Mouse (Mus musculus) skeletal muscle tissue, adult 2 months (tissue): ENCODE results near the gene Rab35.
A peak's percentile ranks its signal among the peaks of the same experiment; 100 is the strongest.

ENCODE experiments used
- DNase-seq: peaks from one replicate; pipeline ENCODE4 v3.0.0-alpha.2; 2012; ENCODE audit warnings: low read depth, low spot score

Rab35 gene

DNA sequence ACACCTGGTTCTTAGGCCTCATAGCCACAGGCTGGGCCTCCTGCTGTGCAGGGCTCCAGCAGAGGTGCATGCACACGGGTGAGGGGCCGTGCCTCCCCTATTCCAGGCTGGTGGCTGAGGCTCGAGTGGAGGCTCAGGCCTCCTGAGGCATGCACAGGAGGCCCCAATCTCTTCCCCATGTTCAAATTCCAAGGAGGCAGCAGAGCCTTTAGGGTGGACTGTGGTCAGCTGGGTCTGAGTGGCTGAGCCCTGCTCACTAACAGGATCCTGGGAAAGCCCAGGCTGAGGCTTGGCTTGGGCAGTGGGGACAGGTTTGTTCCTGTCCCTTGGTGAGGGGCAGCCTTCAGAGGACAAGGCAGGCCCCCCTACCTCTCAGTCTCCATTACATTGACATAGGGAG, 17.2 kb downstream of the Rab35 start:
- no peak for DNase-seq

DNA sequence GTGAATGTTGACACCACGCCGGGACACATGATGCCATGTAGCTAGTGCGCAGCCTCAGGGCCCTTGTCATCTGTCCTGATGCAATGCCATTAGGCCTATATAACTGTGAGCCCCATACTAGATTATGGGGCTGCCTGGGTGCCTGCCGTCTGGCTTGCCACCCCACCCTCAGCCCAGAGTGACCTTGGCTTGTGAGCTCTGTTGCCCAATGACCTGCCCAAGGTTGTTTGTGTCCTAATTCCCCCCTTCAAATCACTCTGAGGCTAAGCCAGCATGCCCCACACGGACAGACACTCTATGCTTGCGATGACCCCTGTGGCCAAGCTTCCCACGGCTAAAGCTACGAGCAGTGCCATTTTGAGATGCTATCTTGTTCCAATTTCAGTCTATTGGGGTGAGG, 18.0 kb downstream of the Rab35 start:
- DNase-seq = no peak

DNA sequence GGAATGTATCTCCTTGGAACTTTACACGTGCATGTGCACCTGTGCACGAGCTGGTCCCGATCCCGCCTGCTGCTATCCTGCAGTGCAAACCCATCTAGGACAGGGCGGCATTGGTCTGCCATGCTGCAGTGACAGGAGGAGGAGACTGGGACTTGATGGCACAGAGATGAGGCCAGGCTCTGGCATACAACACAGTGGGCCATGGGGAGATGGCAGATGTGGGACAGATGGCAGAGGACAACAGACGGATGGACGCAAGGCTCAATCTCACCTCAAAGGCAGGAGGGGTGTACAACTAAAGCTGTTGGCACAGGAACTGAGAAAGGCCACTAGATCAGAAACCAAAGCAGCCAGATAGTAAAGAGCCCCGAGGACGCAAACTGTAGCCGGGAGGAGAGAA, 19.2 kb downstream of the Rab35 start:
- DNase-seq = no peak

DNA sequence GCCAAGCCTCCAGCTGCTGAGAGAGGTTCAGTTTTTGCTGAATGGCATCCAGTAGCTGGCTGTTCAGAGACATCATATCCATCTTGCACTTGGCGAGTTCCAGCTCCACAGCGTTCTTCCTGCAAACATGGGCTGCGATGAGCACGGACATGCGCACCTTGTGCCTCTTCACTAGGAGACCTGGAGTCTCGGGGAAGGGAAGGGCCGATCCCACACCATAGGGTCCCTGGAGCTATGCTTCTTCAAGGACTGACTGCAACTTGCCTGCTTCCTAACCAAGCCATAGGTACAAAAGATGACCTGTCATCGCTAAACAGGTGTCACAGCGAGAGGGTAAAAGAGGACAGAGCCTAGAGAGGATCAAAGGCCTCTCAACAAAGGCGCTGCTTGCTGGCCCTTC, 20.1 kb downstream of the Rab35 start:
- DNase-seq = no peak

DNA sequence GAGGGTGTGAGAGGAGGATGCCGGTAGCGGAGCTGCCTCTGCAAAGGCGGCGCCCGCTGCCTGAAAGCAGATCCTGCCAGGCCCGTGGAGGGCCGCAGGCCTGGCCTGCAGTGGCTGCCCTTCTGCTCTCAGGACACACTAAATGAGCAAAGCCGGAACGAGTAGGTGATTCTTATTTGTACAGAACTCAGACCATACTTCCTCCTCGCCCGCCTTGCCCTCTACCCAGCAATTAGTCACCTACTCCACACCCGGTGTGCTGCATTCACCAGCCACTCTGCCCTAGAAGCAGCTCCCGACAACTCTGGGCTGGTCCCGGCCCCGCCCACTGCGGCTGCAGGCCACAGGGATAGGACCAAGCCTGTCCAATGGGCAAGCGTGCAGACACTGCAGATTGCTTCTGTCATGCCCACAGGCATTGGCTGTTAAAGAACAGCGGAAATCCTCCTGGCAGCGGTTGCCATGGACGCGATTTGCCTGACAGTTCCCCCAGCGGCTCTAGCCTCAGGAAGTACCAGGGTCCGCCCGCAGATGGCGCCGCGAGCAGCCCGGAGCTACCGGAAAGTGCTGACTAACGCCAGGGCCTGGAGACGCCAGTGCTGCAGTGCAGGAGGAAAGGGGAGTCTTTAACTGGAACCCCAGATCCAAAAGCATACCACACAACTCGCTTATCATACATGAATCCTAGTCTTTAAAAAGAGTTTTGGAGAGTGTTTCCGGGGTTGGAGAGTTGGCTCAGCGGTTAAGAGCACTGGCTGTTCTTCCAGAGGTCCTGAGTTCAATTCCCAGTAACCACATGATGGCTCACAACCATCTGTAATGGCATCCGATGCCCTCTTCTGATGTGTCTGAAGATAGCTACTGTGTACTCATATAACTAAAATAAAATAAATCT, 21.2 kb downstream of the Rab35 start:
- DNase-seq = peak; percentile 99

DNA sequence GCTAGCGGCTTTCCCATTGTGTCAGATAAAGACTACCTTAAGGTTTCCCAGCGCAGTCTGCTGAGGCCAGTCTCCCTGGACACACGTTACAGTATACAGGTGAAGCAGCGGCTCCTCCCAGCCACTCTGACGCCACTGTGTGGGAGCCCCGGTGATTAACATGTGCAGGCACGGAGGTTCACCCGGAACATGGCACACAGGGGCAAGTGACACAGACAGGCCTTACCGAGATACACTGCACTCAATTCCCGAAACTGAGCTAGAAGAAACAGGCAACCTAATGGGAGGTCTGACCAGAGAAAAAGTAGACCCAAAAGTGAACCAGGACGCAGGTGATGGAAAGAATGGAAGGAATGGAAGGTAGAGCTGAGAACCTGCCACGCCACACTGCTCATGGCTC, 22.1 kb downstream of the Rab35 start:
- DNase-seq = no peak

DNA sequence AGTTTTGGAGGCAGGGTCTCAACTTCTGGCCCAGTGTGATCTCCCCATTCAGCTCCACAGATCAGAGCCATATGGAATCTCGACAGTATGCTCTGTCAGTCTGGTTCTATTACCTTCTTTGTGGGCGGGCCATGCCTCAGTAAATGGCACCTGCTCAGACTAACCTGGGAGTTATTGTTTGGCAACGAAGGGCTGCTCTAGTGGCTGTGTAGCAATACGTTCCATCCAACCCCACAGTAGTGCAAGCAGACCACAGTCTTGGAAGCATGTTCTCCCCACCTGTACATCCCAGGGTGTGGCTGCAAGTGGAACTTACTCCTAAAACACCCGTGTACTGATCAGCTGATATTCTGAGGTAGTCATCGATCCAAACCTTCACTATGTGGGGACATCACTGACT, 25.0 kb downstream of the Rab35 start:
- DNase-seq = no peak

DNA sequence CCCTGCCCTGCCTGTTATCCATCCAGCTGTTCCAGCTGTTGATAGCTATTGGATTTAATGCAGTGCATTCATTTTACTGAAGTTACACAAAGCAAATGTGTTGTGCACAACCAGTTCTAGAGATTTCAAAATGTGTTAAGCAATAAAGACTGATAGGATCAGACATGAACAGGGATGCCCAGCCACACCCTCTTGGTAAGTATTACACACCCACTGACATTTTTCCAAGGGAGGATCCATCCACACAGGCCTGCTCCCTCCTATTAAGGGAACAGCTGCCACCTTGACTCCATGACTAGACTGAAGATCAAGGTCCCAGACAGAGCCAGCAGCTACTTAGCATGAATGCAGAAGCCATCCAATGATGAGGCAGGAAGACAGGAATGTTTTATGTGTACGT, 25.5 kb downstream of the Rab35 start:
- DNase-seq = no peak

DNA sequence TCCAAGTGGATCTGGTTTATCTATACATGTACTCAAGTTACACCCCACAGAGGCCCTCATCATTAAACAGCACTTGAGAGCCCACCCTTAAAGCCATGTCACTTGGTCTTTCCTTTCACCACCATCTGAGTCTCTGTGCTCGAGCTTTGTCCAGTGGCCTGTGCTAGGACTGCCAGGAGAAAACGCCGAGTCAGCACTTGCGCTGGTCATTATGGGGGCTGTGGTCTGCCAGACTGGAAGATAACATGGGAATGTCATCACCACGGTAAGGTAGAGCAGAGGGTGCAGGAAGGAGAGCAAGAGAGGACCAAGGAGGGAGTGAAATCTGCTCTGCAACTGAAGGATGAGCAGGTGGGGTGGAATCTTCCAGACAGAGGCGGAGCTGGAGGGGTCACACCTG, 26.6 kb downstream of the Rab35 start:
- DNase-seq = no peak

DNA sequence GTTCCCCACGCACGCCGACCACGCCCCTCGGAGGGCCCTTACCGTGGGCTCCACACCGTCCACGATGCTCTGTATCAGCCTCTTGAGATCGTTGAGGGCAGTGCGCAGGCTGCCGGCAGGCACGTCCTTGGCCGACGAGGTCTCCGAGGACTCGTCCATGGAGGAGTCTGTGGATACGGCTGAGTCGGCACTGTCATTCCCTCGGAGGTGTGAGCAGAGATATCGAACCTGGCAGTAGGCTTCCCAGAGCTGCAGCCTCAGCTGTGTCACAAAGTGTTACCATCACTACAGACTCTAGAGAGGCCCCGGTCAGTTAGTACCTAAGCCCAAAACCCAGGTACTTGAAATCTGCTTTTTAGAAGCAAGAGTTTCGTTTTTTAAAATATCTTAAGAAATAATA, 30.9 kb downstream of the Rab35 start:
- no peak for DNase-seq

DNA sequence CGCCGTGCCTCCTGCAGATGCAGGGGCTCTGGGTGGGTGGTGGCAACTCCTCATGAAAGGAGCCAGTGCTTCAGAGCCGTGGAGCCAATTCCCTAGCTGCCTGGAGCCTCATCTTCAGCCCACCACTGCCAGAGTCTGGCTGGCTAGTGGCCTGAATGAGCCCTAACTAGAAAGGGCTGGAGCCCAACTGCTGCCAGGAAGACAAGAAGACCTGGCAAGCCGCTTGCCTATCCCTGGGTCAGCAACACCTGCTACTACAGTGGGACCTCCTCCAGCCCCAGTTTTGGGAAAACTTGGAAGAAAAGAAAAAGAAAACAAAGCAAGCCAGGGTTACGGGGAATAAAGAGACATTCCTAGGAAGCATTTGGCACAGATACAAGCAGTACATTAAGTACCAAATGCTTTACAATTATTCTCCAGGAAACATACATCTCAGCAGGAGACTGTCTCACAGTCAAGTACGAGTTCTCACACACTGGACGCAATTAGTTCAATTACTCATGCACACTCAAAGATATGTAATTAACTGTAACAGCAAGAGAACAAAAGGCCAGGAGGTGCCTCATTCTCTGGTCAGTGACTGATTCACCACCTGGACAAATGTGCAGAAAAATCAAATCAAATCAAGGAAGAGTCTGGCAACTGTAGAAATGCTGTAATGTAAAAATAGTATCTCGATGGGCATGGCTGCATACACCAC, 34.8 kb downstream of the Rab35 start:
- no peak for DNase-seq

DNA sequence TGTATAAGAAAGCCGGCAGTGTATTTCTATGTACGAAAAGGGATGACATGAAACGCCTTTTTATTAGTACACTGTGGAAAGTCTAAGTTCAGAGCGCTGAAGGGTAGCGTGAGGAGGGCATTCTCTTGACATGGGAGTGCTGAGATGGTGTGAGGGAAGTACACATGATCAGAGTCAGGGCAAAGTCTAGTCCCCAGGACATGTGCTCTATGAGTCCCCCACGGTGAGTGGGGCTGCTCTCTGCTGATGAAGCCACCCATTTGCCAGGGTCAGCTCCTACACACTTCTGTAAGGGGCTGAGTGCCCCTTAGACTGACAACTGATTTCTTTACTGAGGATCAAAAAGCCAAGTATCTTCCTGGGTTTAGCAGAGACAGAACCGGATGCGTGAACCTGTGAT, 35.5 kb downstream of the Rab35 start:
- DNase-seq = no peak

DNA sequence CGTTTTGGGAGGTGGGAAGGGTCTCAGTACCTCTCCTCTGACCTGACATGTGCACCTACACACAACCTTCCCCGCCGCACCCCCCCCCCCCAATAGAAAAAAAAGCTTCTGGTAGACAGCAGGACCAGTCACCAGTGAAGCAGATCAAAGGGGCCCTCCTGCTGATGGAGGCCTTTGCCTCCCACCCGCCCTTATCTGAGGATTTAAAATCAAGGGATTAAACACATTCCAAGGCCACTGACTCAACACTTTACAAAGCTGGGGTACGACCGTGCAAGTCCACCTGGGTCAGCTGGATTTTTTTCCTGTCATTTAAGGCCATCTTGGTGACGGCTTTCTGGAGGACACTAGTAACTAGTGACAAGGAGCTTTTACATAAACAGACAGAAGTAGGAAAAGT, 36.2 kb downstream of the Rab35 start:
- no peak for DNase-seq

DNA sequence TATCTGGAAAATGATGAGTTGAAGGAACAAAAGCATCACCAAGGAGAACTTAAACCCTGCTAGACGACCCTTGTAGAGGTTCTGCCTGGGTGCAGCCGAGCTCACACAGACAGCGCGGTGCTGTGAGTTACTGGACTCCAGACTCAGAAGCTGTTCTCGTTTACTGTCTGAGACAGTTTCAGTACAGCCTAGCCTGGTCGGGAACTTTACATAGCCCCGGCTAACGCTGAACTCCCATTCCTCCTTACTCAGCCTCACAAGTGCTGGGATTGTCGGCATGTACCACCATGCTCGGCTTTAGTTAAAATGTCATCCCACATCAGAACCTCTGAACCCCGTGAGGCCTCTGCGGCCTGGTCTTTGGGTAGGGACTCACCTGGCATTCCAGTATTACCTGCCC, 37.3 kb downstream of the Rab35 start:
- no peak for DNase-seq

DNA sequence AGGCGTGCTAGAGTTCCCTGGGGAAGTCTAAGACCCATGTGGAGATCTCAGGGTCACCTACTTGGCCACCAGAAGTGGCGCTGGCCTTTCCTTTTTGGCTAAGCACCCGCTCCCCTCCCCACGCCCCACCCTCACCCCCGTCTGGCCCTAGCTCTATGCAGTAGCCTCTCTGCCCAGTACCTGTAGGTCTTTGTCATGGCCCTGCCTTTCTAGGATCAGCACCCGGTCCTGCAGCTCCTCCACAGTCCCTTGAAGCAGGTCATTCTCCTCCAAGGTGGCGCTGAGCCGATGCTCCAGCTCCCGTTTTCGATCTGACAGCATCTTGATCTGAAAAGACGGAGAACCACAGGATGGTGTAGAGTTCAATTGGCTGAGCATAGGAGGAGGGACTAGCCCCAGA, 38.3 kb downstream of the Rab35 start:
- DNase-seq = no peak

DNA sequence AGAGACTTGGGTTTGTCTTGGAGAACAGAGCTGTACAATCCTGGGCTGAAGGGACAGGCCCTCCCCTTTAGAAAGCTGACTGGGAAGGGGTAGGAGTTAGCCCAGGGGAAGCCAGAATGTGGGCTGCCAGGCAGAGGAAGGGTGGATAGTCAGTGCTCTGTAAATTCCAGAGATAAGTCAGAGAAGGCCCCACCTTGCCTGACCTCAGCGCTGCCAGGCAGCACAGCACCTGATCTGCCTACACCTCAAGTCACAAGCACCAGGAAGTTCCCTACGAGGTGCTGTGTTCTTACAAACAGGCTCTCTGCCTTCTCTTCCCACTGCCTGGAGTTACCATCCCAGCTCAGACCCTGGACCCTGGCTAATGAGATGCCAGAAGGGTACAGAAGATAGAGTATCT, 38.7 kb downstream of the Rab35 start:
- no peak for DNase-seq

DNA sequence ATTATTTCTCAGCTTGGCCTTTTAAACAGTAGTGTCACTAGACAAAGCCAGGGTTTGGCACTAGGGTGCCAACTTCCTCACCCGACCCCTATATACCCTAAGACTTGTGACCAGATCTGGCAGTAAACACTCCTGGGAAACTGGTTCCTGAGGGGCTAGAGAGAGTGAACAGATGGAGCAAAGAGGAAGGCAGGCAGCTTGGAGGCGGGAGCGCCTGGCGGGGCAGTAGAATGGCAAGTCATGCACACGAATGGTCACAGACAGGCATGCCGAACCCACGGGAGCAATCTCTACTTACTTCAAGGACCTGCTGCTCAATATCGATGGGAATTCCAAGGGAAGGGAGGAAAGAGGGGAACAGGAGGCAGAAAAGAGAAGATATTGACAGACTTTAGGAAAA, 40.1 kb downstream of the Rab35 start:
- no peak for DNase-seq

DNA sequence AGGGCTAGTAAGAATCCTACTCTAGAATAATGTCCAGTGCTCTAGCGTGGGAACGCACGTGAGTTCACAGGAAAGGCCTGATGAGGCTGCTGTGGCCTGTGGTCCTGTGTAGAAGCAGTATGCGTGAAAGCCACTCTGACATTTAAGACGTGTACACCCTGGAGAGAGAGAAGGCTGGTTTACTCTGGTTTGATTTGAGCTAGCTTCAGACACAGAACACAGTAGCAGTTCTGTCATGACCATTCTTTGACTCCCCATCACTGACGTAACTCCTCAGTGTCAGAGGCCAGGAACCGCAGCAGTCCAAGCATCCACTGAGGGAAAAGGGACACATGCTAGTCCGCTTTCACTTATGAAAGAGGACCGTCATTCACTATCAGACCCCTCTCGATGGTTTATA, 53.4 kb downstream of the Rab35 start:
- no peak for DNase-seq

DNA sequence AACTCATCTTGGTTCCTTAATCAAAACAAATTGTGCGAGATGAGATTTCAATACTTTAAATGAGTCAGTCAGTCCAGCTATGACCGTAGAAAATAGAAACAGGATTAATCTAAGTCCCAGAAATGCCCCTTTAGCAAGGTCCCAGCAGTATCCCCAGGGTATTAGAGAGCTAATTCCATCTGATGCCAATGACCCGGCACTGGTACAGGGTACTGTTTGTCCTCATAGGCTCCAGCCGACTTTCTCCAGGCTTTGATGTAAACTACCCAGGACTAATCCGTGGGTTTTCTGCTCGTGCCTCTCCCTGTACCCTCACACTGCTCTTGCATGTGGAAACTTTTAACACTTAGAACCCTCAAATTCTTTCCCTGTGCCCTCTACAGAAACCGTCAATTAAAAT, 55.0 kb downstream of the Rab35 start:
- DNase-seq = no peak

DNA sequence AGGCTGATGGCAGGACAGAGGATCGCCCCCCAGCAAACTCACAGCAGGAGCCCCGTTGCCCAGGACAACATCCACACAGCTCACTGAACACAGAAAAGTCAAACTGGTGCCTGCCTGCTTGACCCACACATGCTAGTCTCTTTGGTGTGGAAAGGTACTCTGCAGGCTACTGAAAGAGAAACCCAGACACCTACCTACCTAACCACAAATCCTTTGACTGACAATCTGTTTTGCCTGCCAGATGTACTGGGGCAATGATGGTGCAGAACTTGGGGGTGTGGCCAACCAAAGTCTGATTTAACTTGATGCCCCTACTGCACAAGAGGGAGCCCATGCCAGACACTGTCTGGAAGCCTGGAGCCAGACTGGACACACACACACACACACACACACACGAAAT, 61.6 kb downstream of the Rab35 start:
- DNase-seq = no peak

DNA sequence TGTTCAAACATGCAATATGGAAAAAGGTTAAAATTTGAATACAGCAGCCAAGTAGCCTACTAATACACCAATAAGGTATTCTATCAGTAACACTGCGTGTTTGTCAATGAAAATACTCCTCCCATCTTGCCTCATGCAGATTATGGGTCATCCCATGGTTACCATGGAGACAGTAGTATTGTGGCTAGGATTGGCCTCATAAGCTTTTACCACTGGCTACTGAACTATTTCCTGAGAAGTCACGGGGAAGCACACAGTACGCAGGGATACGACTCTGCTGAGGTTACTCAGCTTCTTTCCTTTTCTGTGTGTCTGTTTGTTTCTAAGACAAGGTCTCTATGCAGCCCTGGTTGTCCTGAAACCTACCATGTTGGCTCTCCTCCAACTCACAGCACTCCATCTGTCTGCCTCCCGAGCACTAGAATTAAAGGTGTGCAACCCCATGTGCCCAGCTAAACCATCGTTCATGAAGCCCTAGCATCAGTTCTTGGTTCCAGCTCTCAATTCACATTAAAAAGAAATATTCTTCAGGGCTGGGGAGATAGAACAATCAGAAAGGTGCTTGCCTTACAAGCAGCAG, 63.6 kb downstream of the Rab35 start:
- no peak for DNase-seq

DNA sequence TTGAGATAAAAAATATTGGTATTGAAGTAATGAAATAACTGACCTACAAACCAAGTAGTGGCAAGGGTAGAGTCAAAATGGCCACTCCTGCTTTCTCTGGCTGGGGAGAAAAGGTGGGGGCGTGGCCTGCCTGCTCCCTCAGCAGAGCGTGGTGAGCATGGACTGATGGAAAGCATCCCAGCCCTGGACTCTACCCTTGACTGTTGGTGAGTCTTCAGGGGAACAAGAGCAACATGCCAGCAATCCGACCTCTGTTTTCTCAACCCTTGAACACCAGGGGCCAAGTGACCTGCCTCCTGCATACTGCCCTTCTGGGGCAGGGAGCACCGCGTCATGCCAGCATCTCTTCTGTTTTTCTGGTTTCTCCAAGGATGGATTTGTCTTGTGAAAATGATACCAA, 65.1 kb downstream of the Rab35 start:
- no peak for DNase-seq
